Mouse (Mus musculus) embryonic facial prominence, embryonic 13.5 days (tissue): ENCODE measurements around the gene Magt1. TPM values are rescaled to one million over a fixed set of nuclear protein-coding genes. Genes with fewer than 3 reads are reported as not detected.
"Not testable (repeated sequence)": the region's sequence is repeated elsewhere in the genome, so short reads cannot be mapped to it uniquely, and the experiment has no call there.

Source experiments
- ATAC-seq: fragments of 200-750 bp; cut with Nextera tagmentation; 2 replicates; pipeline ENCODE4 v1.8.0; 2017; ENCODE audit warnings: low read depth; ENCODE audit not compliant: insufficient number of reproducible peaks, insufficient read depth, low FRiP score, low TSS enrichment
- H3K27ac ChIP-seq: fragments of 300-500 bp; sonication (generic); 2 replicates; pipeline ENCODE4 v1.5.1; 2015; ENCODE audit warnings: moderate library complexity, mild to moderate bottlenecking, inconsistent platforms
- H3K27me3 ChIP-seq: fragments of 300-500 bp; sonication (generic); 2 replicates; pipeline ENCODE4 v1.6.1; 2015; ENCODE audit warnings: mild to moderate bottlenecking, inconsistent platforms
- H3K36me3 ChIP-seq: fragments of 300-500 bp; sonication (generic); 2 replicates; pipeline ENCODE4 v1.6.1; 2015; ENCODE audit warnings: mild to moderate bottlenecking, inconsistent platforms
- H3K4me1 ChIP-seq: fragments of 300-500 bp; sonication (generic); 2 replicates; pipeline ENCODE4 v1.6.1; 2015; ENCODE audit warnings: inconsistent platforms
- H3K4me2 ChIP-seq: fragments of 300-500 bp; sonication (generic); 2 replicates; pipeline ENCODE4 v1.6.1; 2015; ENCODE audit warnings: moderate library complexity, mild to moderate bottlenecking, inconsistent platforms
- H3K4me3 ChIP-seq: fragments of 300-500 bp; sonication (generic); 2 replicates; pipeline ENCODE4 v1.5.1; 2015; ENCODE audit warnings: mild to moderate bottlenecking, inconsistent platforms
- H3K9ac ChIP-seq: fragments of 300-500 bp; sonication (generic); 2 replicates; pipeline ENCODE4 v1.6.1; 2015; ENCODE audit warnings: mild to moderate bottlenecking, inconsistent platforms
- H3K9me3 ChIP-seq: fragments of 300-500 bp; sonication (generic); 2 replicates; pipeline ENCODE4 v1.6.1; 2016; ENCODE audit warnings: inconsistent platforms
- WGBS: fragments of 180-500 bp; shearing (Covaris S2); methylation state at CpG from one replicate; pipeline ENCODE4 v1.1.7; 2015; ENCODE audit warnings: mixed read lengths; 5-methylcytosine and 5-hydroxymethylcytosine counted together
- polyA plus RNA-seq: library from polyadenylated mRNA; unstranded; fragments of >200 nt; fragmentation: Nextera tagmentation; extraction: Ambion mirVana; gene quantifications from 2 replicates; pipeline ENCODE4 v1.2.1, GENCODE M21; 2015

Gene Magt1
- polyA plus RNA-seq, 1 experiment from 2014 or later, result 66.4 TPM

DNA sequence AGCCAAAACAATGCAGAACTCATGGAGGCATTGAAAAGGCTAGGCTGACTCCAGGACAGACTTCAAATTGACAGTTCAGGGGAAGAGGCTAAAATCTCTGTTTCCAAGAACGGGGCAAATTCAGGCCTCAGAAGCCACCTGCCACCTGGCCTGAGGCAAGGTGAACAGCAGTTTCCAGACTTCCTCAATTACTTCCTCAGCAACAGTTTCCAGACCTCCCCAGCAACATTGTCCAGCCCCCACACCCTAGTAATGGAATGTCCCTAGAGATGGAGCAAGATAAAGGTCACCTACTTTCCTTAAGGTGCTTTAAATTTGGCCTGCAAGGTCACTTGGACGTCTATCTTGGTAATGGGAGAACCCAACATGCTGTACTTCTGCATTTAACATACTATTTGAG lies 74.0 kb downstream of the Magt1 start:
- Histone ChIP-seq H3K9ac (no peak overlapping the region), H3K27ac (no peak overlapping the region), H3K36me3 (no peaks in the 10 kb centered on the region), H3K27me3 (no peaks in the 10 kb centered on the region), H3K4me3 (no peak overlapping the region), H3K4me2 (no peak overlapping the region), H3K4me1 (no peaks in the 10 kb centered on the region), H3K9me3 (no peaks in the 10 kb centered on the region)
- no peak for ATAC-seq
- WGBS, result 42% methylated on average over 2 of the region's 2 CpGs

- Histone ChIP-seq H3K9me3 (no peaks in the 10 kb centered on the region), H3K27ac (no peak overlapping the region), H3K4me2 (no peak overlapping the region), H3K4me1 (no peaks in the 10 kb centered on the region), H3K27me3 (no peaks in the 10 kb centered on the region), H3K36me3 (no peaks in the 10 kb centered on the region), H3K9ac (no peak overlapping the region), H3K4me3 (no peak overlapping the region)
- ATAC-seq, result no peak
- 53% methylated on average over 5 of the region's 5 CpGs for WGBS
Observed at GRCm38 (mm10) chrX:105934341-105934740, 77.4 kb downstream of the Magt1 start.

GRCm38 (mm10) chrX:105929478-105930038 lies 82.1 kb downstream of the Magt1 start:
- Histone ChIP-seq H3K27me3 (no peaks in the 10 kb centered on the region), H3K4me1 (peaks cover 13% of the 10 kb centered on the region; the same call in 1 of the 2 replicates), H3K4me2 (peak overlapping the region; percentile 45), H3K36me3 (no peaks in the 10 kb centered on the region), H3K9me3 (no peaks in the 10 kb centered on the region), H3K27ac (peak overlapping the region; percentile 94; the same call in 1 of the 2 replicates), H3K9ac (no peak overlapping the region), H3K4me3 (peak overlapping the region; percentile 63)
- 0 out of 2 replicates have a peak, but pooled peaks have one; percentile 16 for ATAC-seq
- WGBS, result 33% methylated on average over 8 of the region's 8 CpGs

- H3K4me3 ChIP-seq, result peak within 1 kb of the TSS; percentile 63
- 30% methylated on average over 42 of the region's 42 CpGs for WGBS
- H3K36me3 ChIP-seq, result no peaks in the 10 kb centered on the region
- ATAC-seq, result peak; percentile 90
- H3K27ac ChIP-seq, result peak within 1 kb of the TSS; percentile 94
- peak within 1 kb of the TSS; percentile 90 for H3K9ac ChIP-seq
- no peaks in the 10 kb centered on the region for H3K9me3 ChIP-seq
- H3K4me1 ChIP-seq, result peaks cover 13% of the 10 kb centered on the region; the same call in 1 of the 2 replicates
- no peaks in the 10 kb centered on the region for H3K27me3 ChIP-seq
- H3K4me2 ChIP-seq, result peak within 1 kb of the TSS; percentile 58
Observed at GRCm38 (mm10) chrX:105928861-105929477, 82.7 kb downstream of the Magt1 start, which contains the start of gene Atrx. Gene Atrx (minus strand): TSS chrX:105929403.

GRCm38 (mm10) chrX:105927941-105928860 lies 83.5 kb downstream of the Magt1 start:
- peaks cover 13% of the 10 kb centered on the region; the same call in 1 of the 2 replicates for H3K4me1 ChIP-seq
- H3K36me3 ChIP-seq, result peaks cover 3% of the 10 kb centered on the region; the same call in 1 of the 2 replicates
- peak overlapping the region; percentile 90 for H3K9ac ChIP-seq
- WGBS, result 34% methylated on average over 49 of the region's 69 CpGs
- no peaks in the 10 kb centered on the region for H3K27me3 ChIP-seq
- ATAC-seq, result no peak
- peak overlapping the region; percentile 58 for H3K4me2 ChIP-seq
- no peaks in the 10 kb centered on the region for H3K9me3 ChIP-seq
- H3K27ac ChIP-seq, result peak overlapping the region; percentile 94
- peak overlapping the region; percentile 63 for H3K4me3 ChIP-seq

DNA sequence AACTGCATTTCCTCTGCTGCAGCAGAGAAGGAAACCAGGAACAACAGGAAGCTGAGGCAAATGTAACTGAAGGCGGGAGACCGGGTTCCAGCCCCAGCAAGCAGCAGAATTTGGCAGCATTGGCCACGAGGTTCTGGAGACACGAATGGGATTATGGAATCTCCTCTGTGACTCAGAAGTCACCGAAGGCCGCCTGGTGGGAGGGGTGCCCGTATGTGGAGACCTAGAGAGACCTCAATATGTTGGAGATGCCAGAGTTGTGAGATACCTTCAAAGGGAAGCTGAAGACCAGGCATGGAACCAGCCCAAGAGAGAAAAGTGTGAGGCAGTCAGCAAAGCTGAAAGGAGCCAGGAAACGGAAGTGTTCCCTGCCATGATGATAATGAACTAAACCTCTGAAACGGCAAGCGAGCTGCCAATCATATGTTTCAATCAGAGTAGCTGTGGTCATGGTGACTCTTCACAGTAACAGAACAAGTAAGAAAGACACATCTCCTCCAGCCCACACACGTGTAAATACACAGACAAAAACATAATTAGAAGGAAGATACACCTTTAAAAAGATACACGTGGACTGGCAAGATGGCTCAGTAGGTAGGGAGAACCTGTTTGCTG lies 85.5 kb downstream of the Magt1 start:
- peak overlapping the region; percentile 58 for H3K4me2 ChIP-seq
- 65% methylated on average over 12 of the region's 12 CpGs for WGBS
- no peak overlapping the region for H3K27ac ChIP-seq
- H3K36me3 ChIP-seq, result peaks cover 3% of the 10 kb centered on the region; the same call in 1 of the 2 replicates
- peaks cover 13% of the 10 kb centered on the region; the same call in 1 of the 2 replicates for H3K4me1 ChIP-seq
- no peaks in the 10 kb centered on the region for H3K9me3 ChIP-seq
- H3K4me3 ChIP-seq, result no peak overlapping the region
- H3K9ac ChIP-seq, result no peak overlapping the region
- no peak for ATAC-seq
- H3K27me3 ChIP-seq, result no peaks in the 10 kb centered on the region

- Histone ChIP-seq H3K4me3 (no peak overlapping the region), H3K36me3 (peaks cover 3% of the 10 kb centered on the region; the same call in 1 of the 2 replicates), H3K9ac (no peak overlapping the region), H3K4me2 (no peak overlapping the region), H3K27me3 (no peaks in the 10 kb centered on the region), H3K27ac (no peak overlapping the region), H3K4me1 (peaks cover 13% of the 10 kb centered on the region; the same call in 1 of the 2 replicates), H3K9me3 (no peaks in the 10 kb centered on the region)
- WGBS, result 78% methylated on average over 5 of the region's 5 CpGs
- ATAC-seq, result no peak
Observed at GRCm38 (mm10) chrX:105924326-105925070, 87.2 kb downstream of the Magt1 start.

DNA sequence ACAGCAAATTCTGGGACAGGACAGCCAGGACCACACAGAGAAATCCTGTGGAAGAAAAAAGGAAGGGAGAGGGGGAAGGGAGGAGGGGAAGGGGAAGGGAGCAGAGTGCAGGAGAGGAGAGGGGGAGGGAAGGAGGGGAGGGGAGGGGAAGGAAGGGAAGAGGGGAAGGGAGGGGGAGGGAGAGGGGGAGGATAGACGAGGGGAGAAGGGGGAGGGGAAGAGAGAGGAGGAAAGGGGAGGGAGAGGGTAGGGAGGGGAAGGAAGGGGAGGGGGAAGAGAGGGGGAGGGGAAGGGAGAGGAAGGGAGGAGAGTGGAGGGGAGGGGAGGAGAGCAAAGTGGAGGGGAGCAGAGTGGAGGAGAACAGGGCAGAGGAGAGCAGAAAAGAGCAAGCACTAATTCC lies 87.8 kb downstream of the Magt1 start:
- Histone ChIP-seq H3K4me2 (no peak overlapping the region), H3K27ac (no peak overlapping the region), H3K36me3 (peaks cover 3% of the 10 kb centered on the region; the same call in 1 of the 2 replicates), H3K9ac (no peak overlapping the region), H3K4me1 (peaks cover 13% of the 10 kb centered on the region; the same call in 1 of the 2 replicates), H3K4me3 (no peak overlapping the region), H3K27me3 (no peaks in the 10 kb centered on the region), H3K9me3 (no peaks in the 10 kb centered on the region)
- ATAC-seq, result no peak
- WGBS, result 43% methylated on average over 1 of the region's 1 CpGs

- not testable (repeated sequence) for H3K36me3 ChIP-seq, H3K4me2 ChIP-seq, H3K27me3 ChIP-seq, ATAC-seq, H3K9me3 ChIP-seq, H3K4me3 ChIP-seq, H3K27ac ChIP-seq, H3K9ac ChIP-seq
- WGBS, result 89% methylated on average over 7 of the region's 7 CpGs
- H3K4me1 ChIP-seq, result peaks cover 13% of the 10 kb centered on the region; the same call in 1 of the 2 replicates
Observed at GRCm38 (mm10) chrX:105922986-105923385, 88.7 kb downstream of the Magt1 start.

DNA sequence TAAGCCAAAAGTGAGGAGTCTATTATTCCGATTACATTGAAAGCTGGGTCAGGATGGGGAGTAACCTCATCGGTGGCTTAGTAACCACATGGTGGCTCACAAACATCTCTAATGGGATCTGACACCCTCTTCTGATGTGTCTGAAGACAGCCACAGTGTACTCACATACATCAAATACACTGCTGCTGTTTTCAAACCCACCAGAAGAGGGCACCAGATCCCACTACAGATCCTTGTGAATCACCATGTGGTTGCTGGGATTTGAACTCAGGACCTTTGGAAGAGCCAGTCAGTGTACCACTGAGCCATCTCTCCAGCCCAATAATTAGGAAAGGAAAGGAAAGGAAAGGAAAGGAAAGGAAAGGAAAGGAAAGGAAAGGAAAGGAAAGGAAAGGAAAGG lies 90.3 kb downstream of the Magt1 start:
- H3K4me1 ChIP-seq, result peaks cover 6% of the 10 kb centered on the region; the same call in 1 of the 2 replicates
- 90% methylated on average over 2 of the region's 2 CpGs for WGBS
- H3K9me3 ChIP-seq, result no peaks in the 10 kb centered on the region
- no peak for ATAC-seq
- no peak overlapping the region for H3K27ac ChIP-seq
- no peaks in the 10 kb centered on the region for H3K27me3 ChIP-seq
- no peak overlapping the region for H3K4me2 ChIP-seq
- H3K9ac ChIP-seq, result no peak overlapping the region
- H3K36me3 ChIP-seq, result peaks cover 3% of the 10 kb centered on the region; the same call in 1 of the 2 replicates
- no peak overlapping the region for H3K4me3 ChIP-seq
